Comparison of ENCODE assay signal across 30 mouse cellular contexts in the genomic region with DNA sequence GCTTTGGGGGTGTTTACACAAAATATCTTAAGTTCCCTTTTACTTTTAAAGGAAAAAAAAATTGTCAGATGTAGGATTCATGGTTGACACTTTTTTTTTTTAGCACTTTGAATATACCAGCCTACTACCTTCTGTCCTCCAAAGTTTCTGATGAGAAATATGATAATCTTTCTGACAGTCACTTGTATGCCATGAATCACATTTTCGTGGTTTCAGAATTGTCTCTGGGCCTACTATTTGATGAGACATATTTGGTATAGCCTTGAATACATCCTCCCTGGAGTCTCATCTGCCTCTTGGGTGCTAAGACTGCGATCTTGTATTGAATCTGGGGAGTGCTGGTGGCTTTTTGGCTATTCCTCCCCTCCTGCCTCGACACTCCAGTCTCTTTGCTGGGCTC. TPM values are rescaled to one million over a fixed set of nuclear protein-coding genes. Genes with fewer than 3 reads are reported as not detected.
DNase-seq lines count a peak whose midpoint lies in the region; ATAC-seq and TF ChIP-seq lines count a peak whose summit lies in the region.
"Had no signal": no experiment of that assay in that cellular context is flagged by ENCODE, and none has a peak within 500 bp of the region (broad histone marks: within the 10 kb centered on the region; RNA-seq: fewer than 3 reads in every experiment).

No protein-coding gene starts in this region.

- H3K4me1 ChIP-seq in limb, embryonic 11.5 days (ENCODE audit: control insufficient read depth, insufficient read depth, low read length) = 0 out of 2 replicates have a peak, but pooled peaks cover 2% of the 10 kb centered on the region
- peaks cover 12% of the 10 kb centered on the region for H3K4me1 ChIP-seq in limb, embryonic 10.5 days
- H3K4me1 ChIP-seq in MEL (ENCODE audit: control insufficient read depth in 1 of 2, insufficient read depth in 2 of 2, low read length in 2 of 2) = peaks cover 30 to 44% of the 10 kb centered on the region in 2 experiments
- H3K4me1 ChIP-seq in liver, embryonic 14.5 days (replicated peaks; ENCODE audit: control insufficient read depth in 2 of 2, insufficient read depth in 2 of 2, low read length in 1 of 2) = peaks cover 43 to 47% of the 10 kb centered on the region in 2 experiments
- no peaks in the 10 kb centered on the region for H3K4me1 ChIP-seq in kidney, embryonic 14.5 days (ENCODE audit: control insufficient read depth, insufficient read depth, low read length)
- H3K4me1 ChIP-seq: embryonic facial prominence, embryonic 10.5 days had no signal

- no peak for TF ChIP-seq EP300 in MEL (IDR thresholded peaks at IDR 0.05; ENCODE audit: low read depth in 1 of 2, low read length in 2 of 2)
- no peak for TF ChIP-seq EP300 in liver, embryonic 14.5 days (IDR thresholded peaks at IDR 0.05; ENCODE audit: low read depth)

- no peak overlapping the region for H3K4me2 ChIP-seq in limb, embryonic 11.5 days (ENCODE audit: low read depth, severe bottlenecking)
- H3K4me2 ChIP-seq in liver, embryonic 14.5 days (ENCODE audit: low read depth) = peak overlapping the region; percentile 11
- H3K4me2 ChIP-seq in kidney, embryonic 14.5 days (replicated peaks; ENCODE audit: low read depth, low read length) = no peak overlapping the region
- H3K4me2 ChIP-seq: embryonic facial prominence, embryonic 13.5 days; forebrain, embryonic 12.5 days; forebrain, embryonic 15.5 days; heart, embryonic 13.5 days; hindbrain, embryonic 14.5 days had no signal

- no peak overlapping the region for H3K27ac ChIP-seq in limb, embryonic 11.5 days (replicated peaks; ENCODE audit: low read depth, low read length)
- no peak overlapping the region for H3K27ac ChIP-seq in limb, embryonic 10.5 days
- H3K27ac ChIP-seq in MEL (ENCODE audit: control insufficient read depth, low read depth, low read length) = peak overlapping the region; percentile 21; the same call in 1 of the 2 replicates
- H3K27ac ChIP-seq in liver, embryonic 14.5 days = no peak overlapping the region
- no peak overlapping the region for H3K27ac ChIP-seq in kidney, embryonic 14.5 days (ENCODE audit: low read depth, low read length)
- H3K27ac ChIP-seq: embryonic facial prominence, embryonic 10.5 days; embryonic facial prominence, embryonic 13.5 days; forebrain, embryonic 12.5 days; forebrain, embryonic 15.5 days; heart, adult 2 months; heart, embryonic 10.5 days; heart, embryonic 13.5 days; hindbrain, embryonic 14.5 days; hindbrain, postnatal 0 days had no signal

- H3K9me3 ChIP-seq in limb, embryonic 11.5 days (ENCODE audit: control insufficient read depth, low read length) = no peaks in the 10 kb centered on the region
- no peaks in the 10 kb centered on the region for H3K9me3 ChIP-seq in limb, embryonic 10.5 days (replicated peaks)
- H3K9me3 ChIP-seq in MEL (replicated peaks; ENCODE audit: insufficient read depth, low read length) = no peaks in the 10 kb centered on the region
- H3K9me3 ChIP-seq in liver, embryonic 14.5 days (ENCODE audit: control insufficient read depth, low read length) = no peaks in the 10 kb centered on the region
- no peaks in the 10 kb centered on the region for H3K9me3 ChIP-seq in kidney, embryonic 14.5 days (ENCODE audit: control insufficient read depth, low read length)
- H3K9me3 ChIP-seq: embryonic facial prominence, embryonic 10.5 days; embryonic facial prominence, embryonic 13.5 days; forebrain, embryonic 12.5 days; forebrain, embryonic 15.5 days; heart, embryonic 10.5 days; heart, embryonic 13.5 days had no signal

- TF ChIP-seq CTCF in MEL (IDR thresholded peaks at IDR 0.05 in 2 of 3, conservative IDR thresholded peaks at IDR 0.05 in 1 of 3; ENCODE audit: control insufficient read depth in 1 of 3, insufficient read depth in 1 of 3, low read depth in 2 of 3, low read length in 3 of 3, poor library complexity in 1 of 3, severe bottlenecking in 1 of 3) = no peak
- TF ChIP-seq CTCF in liver, embryonic 14.5 days (IDR thresholded peaks at IDR 0.05; ENCODE audit: low read depth) = no peak

- TF ChIP-seq RAD21 in MEL (IDR thresholded peaks at IDR 0.05; ENCODE audit: low read depth, low read length) = no peak

- H3K27me3 ChIP-seq in limb, embryonic 11.5 days (ENCODE audit: control insufficient read depth, insufficient read depth, low read length) = no peaks in the 10 kb centered on the region
- H3K27me3 ChIP-seq in limb, embryonic 10.5 days (ENCODE audit: low read depth, poor library complexity, severe bottlenecking) = no peaks in the 10 kb centered on the region
- H3K27me3 ChIP-seq in MEL (ENCODE audit: control insufficient read depth in 1 of 2, insufficient read depth in 2 of 2, low read length in 2 of 2) = no peaks in the 10 kb centered on the region
- no peaks in the 10 kb centered on the region for H3K27me3 ChIP-seq in liver, embryonic 14.5 days (ENCODE audit: control insufficient read depth, insufficient read depth, low read length)
- no peaks in the 10 kb centered on the region for H3K27me3 ChIP-seq in kidney, embryonic 14.5 days (ENCODE audit: control insufficient read depth, insufficient read depth, low read length)
- H3K27me3 ChIP-seq: embryonic facial prominence, embryonic 13.5 days; forebrain, embryonic 12.5 days; forebrain, embryonic 15.5 days; heart, embryonic 13.5 days; Patski had no signal

- ATAC-seq in limb, embryonic 11.5 days (ENCODE audit: insufficient number of reproducible peaks, low FRiP score, low TSS enrichment, low read depth) = no peak
- no peak for ATAC-seq in liver, embryonic 14.5 days (ENCODE audit: insufficient read depth)
- no peak for ATAC-seq in kidney, embryonic 14.5 days (ENCODE audit: low FRiP score, low TSS enrichment)
- ATAC-seq: forebrain, embryonic 15.5 days; hindbrain, postnatal 0 days; inflammation-experienced regulatory T-cells, adult 6 months; Patski had no signal

- intact Hi-C loops in left cerebral cortex, postnatal 14 days (cut with DNase I) = no loop called here

- WGBS in limb, embryonic 11.5 days = 77% methylated on average over 3 of the region's 3 CpGs
- 76% methylated on average over 3 of the region's 3 CpGs for WGBS in limb, embryonic 10.5 days
- WGBS in liver, embryonic 14.5 days (ENCODE audit: insufficient replicate concordance) = 39% methylated on average over 3 of the region's 3 CpGs
- 80% methylated on average over 3 of the region's 3 CpGs for WGBS in kidney, embryonic 14.5 days

- no peak overlapping the region for H3K4me3 ChIP-seq in limb, embryonic 11.5 days (ENCODE audit: low read depth, low read length)
- H3K4me3 ChIP-seq in limb, embryonic 10.5 days = no peak overlapping the region
- peak overlapping the region in 1 of 2 experiments; percentile 8; a peak in 2 of 4 replicates for H3K4me3 ChIP-seq in MEL (ENCODE audit: control insufficient read depth in 1 of 2, insufficient read depth in 1 of 2, low read depth in 2 of 2, low read length in 2 of 2)
- H3K4me3 ChIP-seq in liver, embryonic 14.5 days (ENCODE audit: insufficient read depth in 1 of 2, low read depth in 2 of 2, low read length in 2 of 2) = no peak overlapping the region
- no peak overlapping the region for H3K4me3 ChIP-seq in kidney, embryonic 14.5 days (ENCODE audit: low read length)
- H3K4me3 ChIP-seq: embryonic facial prominence, embryonic 10.5 days; embryonic facial prominence, embryonic 13.5 days; erythroblast, embryonic 14.5 days; forebrain, embryonic 12.5 days; forebrain, embryonic 15.5 days; heart, adult 2 months; heart, embryonic 10.5 days; heart, embryonic 13.5 days had no signal

- no peaks in the 10 kb centered on the region for H3K36me3 ChIP-seq in limb, embryonic 11.5 days (ENCODE audit: control insufficient read depth, insufficient read depth, low read length)
- H3K36me3 ChIP-seq in limb, embryonic 10.5 days = no peaks in the 10 kb centered on the region
- peaks cover 0 to 54% of the 10 kb centered on the region in 2 experiments; a peak in 2 of 4 replicates for H3K36me3 ChIP-seq in MEL (ENCODE audit: control insufficient read depth in 1 of 2, insufficient read depth in 2 of 2, low read length in 2 of 2)
- no peaks in the 10 kb centered on the region; the same call in 1 of the 2 replicates for H3K36me3 ChIP-seq in liver, embryonic 14.5 days (replicated peaks; ENCODE audit: control insufficient read depth, insufficient read depth, low read depth)
- H3K36me3 ChIP-seq in kidney, embryonic 14.5 days (ENCODE audit: control insufficient read depth, insufficient read depth, low read length) = no peaks in the 10 kb centered on the region
- H3K36me3 ChIP-seq: embryonic facial prominence, embryonic 10.5 days; embryonic facial prominence, embryonic 13.5 days; forebrain, embryonic 12.5 days; forebrain, embryonic 15.5 days; heart, embryonic 10.5 days; heart, embryonic 13.5 days had no signal

- no peak for TF ChIP-seq POLR2A in MEL (IDR thresholded peaks at IDR 0.05; ENCODE audit: control insufficient read depth in 1 of 2, insufficient read depth in 1 of 2, low read depth in 1 of 2, low read length in 2 of 2, poor library complexity in 1 of 2)

- peak; percentile 12 for DNase-seq in limb, embryonic 11.5 days (ENCODE audit: low spot score)
- no peak for DNase-seq in limb, embryonic 10.5 days (ENCODE audit: low spot score)
- DNase-seq in 416B (ENCODE audit: low read depth) = peak; percentile 50
- peak; percentile 48 for DNase-seq in MEL (ENCODE audit: low read depth, low spot score)
- DNase-seq in liver, embryonic 14.5 days (ENCODE audit: low read depth in 3 of 3, low spot score in 3 of 3) = no peak
- no peak for DNase-seq in left cerebral cortex, postnatal 14 days (ENCODE audit: low spot score in 2 of 2)
- DNase-seq: adrenal gland, postnatal 10 days; adrenal gland, postnatal 36 days; cerebellum, adult 11 months; cerebellum, adult 2 months; cerebellum, postnatal 10 days; cerebellum, postnatal 36 days; embryo, embryonic 11 days; gastrocnemius, postnatal 10 days; gastrocnemius, postnatal 36 days; heart, adult 2 months; heart, postnatal 14 days; heart, postnatal 4 days had no signal

- no peak overlapping the region for H3K9ac ChIP-seq in limb, embryonic 11.5 days (ENCODE audit: low read length)
- H3K9ac ChIP-seq in MEL (ENCODE audit: control insufficient read depth, low read depth, low read length, poor library complexity, severe bottlenecking) = peak overlapping the region; percentile 21
- H3K9ac ChIP-seq in liver, embryonic 14.5 days (replicated peaks) = no peak overlapping the region
- H3K9ac ChIP-seq in kidney, embryonic 14.5 days (ENCODE audit: low read depth, low read length) = no peak overlapping the region
- H3K9ac ChIP-seq: embryonic facial prominence, embryonic 13.5 days; forebrain, embryonic 12.5 days; forebrain, embryonic 15.5 days; heart, embryonic 13.5 days; hindbrain, embryonic 14.5 days had no signal

- H3K79me2 ChIP-seq in MEL (ENCODE audit: control insufficient read depth, insufficient read depth, low read length, poor library complexity) = peaks cover 37% of the 10 kb centered on the region

RNA-seq across cellular contexts. Expression of a gene that starts 8.8 kb away (rescaled TPM):
- 6.4 and 8.3 TPM in 2 replicates for polyA plus RNA-seq in limb, embryonic 11.5 days (2014; fragmentation: Nextera tagmentation; extraction: Ambion mirVana)
- 2.9 and 3.1 TPM in 2 replicates for polyA plus RNA-seq in limb, embryonic 10.5 days (2016; fragmentation: Nextera tagmentation; extraction: Ambion mirVana)
- total RNA-seq in MEL (2012; rRNA removed) = 14.1 and 14.4 TPM in 2 replicates
- 10 to 100 TPM in 1 of 2 experiments, not detected in 1; 13.2 TPM for polyA plus RNA-seq in MEL (2012; ENCODE audit: insufficient read depth in 1 of 2, insufficient read length in 2 of 2, low read depth in 1 of 2, low replicate concordance in 2 of 2, missing spikeins in 1 of 2)
- 5.9 and 8.0 TPM in 2 replicates for polyA plus RNA-seq in liver, embryonic 14.5 days (2012; rRNA removed)
- polyA plus RNA-seq in liver, embryonic 14.5 days (2014; fragmentation: Nextera tagmentation; extraction: Ambion mirVana) = 6.3 and 7.2 TPM in 2 replicates
- polyA plus RNA-seq in kidney, embryonic 14.5 days (2014; fragmentation: Nextera tagmentation; extraction: Ambion mirVana) = 4.2 and 5.3 TPM in 2 replicates
- 10 to 100 TPM; 14.6 to 17.2 TPM for total RNA-seq in left cerebral cortex, postnatal 14 days (2021)

Comparison
In these comparisons a context has a peak if more than half of its experiments do, and no peak if none do; other contexts are left out.
1. DNase-seq: peak in limb, embryonic 11.5 days (single experiment), 416B (single experiment) and MEL (single experiment); none in limb, embryonic 10.5 days (single experiment), liver, embryonic 14.5 days (0 of 3) and left cerebral cortex, postnatal 14 days (0 of 2).